Mouse (Mus musculus) megakaryocyte, adult 5-6 weeks (primary cell): ENCODE measurements around the gene Ptgis. TPM values are rescaled to one million over a fixed set of nuclear protein-coding genes. Genes with fewer than 3 reads are reported as not detected.
A peak's percentile ranks its signal among the peaks of the same experiment; 100 is the strongest.
"Not testable (repeated sequence)": the region's sequence is repeated elsewhere in the genome, so short reads cannot be mapped to it uniquely, and the experiment has no call there.

ENCODE experiments used
- ATAC-seq: 2 replicates; pipeline ENCODE4 v1.8.0; 2016; ENCODE audit warnings: mild to moderate bottlenecking, inconsistent platforms; ENCODE audit not compliant: poor library complexity, severe bottlenecking
- total RNA-seq, 2 experiments: library from RNA; stranded (forward) in 1 of 2; stranded (reverse) in 1 of 2; fragments of 153-499, 151-499 nt in 1 of 2; fragments of 221-1000, 200-1000 nt in 1 of 2; gene quantifications; 2 replicates each; pipeline versions ENCODE4 v1.2.3 to v1.2.4; 2015 to 2017

Gene Ptgis
- total RNA-seq, 2 experiments from 2014 or later: not detected

DNA sequence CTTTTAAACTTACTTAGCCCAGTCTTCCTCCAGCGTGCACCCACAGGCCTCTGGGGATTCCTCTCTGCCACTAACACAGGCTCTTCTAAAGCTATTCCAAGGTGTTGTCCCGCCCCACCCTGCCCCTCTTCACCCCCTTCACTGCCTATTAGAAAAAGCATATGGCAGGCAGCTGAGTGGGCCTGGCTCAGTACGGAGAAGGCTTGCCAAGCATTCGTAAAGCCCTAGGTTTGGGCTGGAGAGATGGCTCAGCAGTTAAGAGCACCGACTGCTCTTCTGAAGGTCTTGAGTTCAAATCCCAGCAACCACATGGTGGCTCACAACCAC, 7.4 kb downstream of the Ptgis start:
- no peak for ATAC-seq

DNA sequence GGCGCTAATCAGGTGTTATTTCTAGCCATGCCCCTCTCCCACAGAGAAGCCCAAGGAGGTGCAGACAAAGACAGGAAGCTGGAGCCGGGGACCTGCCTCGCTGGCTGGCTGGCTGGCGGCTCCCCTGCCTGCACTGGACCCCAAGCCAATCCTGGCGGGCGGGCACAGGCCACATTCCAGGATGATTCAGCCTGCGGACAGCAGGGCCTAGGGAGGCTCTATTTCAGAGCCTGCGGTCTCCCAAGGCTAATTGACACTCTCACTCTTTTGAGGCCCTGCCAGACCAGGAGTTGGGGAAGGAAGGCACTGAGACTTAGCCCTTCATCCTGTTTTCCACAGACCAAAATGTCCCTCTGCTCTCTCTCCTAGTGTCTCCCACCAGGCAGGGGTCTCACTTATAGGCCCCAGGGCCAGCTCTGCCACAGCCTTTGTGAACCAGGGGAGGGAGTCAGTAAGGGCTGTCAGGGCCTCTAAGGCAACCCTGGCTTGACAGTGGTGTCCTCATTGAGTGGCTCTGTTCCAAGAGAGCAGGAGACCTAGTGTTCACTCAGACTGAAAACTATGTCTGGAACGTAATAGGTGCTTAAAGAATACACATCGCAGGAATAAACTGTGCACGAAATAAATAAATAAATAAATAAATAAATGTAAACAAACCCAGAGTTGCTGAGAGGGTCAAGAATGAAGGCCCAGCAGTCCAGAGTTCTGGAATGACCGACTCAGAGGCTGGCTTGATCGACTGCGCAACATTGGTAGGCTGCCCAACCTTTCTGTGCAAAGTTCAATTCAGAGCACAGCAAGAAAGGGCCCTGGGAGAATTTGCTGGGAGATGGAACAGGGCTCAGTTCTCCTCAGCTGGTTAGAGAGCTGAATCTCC, 8.0 kb downstream of the Ptgis start:
- no peak for ATAC-seq

DNA sequence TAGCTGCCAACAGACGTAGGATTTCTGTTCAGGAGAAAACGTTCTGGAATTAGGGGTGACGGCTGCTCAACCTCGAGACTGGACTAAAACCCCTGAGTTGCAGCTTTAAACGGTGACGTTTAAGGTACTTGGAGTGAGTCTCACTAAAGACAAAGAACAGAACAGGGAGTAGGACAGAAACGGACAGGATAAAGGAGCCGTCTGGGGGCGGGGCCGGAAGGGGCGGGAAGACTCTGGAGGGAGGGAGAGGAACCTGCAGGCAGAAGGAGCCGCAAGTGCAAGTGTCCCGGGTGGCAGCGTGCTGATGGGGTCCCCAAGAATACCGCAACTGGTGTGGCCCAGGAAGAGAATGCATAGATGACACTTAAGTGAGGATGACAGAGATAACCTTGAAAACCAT, 9.8 kb downstream of the Ptgis start:
- ATAC-seq: no peak

DNA sequence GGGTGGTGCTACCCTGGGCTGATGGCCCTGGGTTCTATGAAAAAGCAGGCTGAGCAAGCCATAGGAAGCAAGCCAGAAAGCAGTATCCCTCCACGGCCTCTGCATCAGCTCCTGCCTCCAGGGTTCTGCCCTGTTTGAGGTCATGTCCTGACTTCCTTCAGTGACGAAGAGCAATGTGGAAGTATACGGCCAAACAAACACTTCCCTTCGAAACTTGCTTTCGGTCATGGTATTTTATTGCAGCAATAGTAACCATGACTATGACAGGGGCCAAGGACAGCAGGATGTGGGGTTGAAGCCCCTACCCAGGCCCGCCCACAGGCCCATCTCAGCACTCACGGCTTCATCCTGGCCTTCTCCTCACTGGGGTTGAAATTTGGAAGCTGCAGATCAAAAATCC, 15.5 kb downstream of the Ptgis start:
- peak; percentile 57 for ATAC-seq

DNA sequence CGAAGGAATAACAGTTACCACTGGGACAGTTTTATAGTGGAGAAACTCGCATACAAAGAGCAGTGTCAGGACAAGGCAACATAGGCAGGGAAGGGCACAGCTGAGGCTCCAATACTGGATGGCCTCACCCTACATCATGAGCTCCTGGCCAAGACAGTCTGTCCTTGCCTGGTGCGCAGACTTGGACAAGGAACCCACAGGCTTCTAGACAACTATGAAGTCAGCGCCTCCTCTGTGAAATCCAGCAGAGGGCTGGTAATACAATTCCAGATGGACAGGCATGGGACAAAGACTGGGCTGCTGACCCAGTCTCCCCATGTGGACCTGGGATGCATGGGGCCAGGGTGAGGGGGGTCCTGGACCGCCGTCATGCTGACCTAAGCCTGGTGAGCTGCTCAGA, 16.2 kb downstream of the Ptgis start:
- no peak for ATAC-seq

DNA sequence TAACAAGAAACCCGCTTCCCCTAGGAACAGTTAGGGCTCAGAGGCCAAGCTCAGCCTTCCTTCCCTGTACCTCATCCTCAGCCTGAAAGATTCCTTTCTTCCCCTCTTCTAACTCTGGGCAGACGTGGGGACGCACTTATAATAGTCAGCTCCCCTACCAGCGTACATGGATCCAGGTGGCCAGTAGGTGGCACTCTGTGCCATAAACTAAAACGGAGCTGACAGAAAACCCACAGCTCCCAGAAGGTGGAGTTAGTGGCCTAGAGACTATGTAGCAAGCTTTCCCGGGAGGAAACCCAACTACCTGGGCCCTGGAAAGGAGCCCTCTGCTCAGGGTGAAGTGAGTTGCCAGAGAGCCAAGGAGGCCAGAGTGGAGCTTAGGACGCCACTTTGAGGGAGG, 18.3 kb downstream of the Ptgis start:
- no peak for ATAC-seq

DNA sequence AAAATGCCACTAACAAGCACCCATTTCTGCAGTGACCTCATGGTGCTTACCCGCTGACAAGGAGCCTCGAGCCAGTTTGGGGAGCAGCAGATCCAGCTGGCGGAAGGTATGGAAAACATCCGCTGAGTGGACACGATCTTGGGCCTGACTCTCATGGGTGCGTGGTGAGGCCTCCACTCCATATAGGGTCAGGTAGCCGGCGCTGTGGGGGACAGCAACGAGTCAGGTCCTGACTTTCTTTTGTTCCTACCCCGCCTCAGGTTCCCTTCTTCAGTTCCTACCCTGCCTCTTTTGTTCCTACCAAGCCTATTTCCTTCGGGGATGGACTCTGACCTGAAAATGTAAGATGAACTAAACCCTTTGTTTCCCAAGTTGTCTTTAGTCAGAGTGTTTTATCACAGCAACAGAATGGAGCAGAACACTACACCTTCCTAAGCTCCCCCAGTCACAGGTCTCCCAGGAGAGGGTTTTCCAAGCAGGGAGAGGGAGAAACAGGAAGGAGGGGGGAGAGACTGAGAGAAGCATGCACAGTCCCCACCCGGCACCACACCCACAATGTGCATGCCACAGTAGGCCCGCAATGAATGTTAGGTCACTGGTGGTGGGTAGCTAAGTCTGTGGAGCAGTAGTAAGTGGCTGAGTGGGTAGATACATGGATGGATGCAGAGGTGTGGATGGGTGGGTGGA, 19.1 kb downstream of the Ptgis start:
- no peak for ATAC-seq

DNA sequence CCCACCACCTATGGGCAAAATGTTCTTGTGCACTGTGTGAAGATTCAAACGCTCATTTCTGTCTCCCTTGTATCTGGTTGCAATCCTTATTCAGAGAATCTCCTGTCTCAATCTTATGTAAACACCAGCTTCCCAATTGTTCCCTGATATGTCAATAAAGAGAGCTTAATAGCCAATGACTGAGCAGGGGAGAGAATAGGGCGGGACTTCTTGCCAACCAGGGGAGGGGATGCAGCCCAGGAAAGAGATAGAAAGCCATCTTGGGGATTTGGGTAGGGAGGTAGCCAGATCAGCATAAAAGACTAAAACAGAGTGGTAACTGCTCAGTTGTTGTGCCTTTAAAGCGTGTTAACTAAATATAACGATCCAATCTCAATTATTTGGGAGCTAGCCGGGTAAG, 19.7 kb downstream of the Ptgis start:
- ATAC-seq: no peak

DNA sequence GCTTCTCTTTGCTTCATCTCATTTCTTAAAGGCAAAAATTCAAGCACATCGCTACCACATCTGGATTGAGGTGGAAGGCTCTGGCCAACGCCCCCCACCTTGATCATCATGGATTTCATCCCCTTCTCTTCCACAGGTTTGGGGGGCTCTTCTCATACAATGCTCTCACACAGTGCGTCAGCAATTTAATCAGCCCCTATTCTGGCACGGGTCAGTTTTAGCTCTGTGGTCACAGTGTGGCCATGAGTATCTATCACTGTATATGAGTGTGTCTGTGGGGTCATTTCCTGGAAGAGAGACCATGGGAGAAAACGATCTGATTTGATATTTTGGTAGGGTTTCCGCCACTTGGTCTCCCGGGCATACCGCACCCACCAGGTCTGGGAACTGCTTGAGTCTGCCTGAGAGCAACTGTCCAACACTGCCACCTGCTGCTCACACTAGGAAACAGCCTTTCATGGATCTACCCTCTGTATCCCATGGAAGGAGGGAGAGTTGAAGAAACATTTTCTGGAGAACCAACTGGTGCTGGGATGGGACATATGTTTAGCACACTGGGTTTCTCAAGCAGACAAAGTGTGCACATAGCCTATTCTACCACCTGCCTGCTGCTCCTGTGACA, 21.1 kb downstream of the Ptgis start:
- ATAC-seq: peak; percentile 73

DNA sequence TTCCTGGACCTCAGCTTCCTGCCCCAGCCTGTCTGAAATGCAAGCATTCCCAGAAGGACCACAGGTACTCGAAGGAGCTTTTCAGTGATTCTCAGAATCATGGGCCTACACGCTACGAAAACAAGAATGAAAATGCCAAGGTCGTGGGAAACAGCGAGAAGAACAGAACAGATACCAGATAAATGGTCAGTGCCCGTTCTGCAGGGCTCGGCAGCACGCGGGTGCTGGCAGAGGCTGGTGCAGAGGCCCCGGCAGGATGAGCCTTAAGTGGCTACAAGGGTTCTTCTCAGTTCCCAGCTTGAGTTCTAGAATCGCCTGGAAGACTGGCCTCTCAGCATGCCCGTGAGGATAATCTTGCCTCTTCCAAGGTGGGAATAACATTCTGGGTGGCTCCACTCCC, 26.7 kb downstream of the Ptgis start:
- no peak for ATAC-seq

DNA sequence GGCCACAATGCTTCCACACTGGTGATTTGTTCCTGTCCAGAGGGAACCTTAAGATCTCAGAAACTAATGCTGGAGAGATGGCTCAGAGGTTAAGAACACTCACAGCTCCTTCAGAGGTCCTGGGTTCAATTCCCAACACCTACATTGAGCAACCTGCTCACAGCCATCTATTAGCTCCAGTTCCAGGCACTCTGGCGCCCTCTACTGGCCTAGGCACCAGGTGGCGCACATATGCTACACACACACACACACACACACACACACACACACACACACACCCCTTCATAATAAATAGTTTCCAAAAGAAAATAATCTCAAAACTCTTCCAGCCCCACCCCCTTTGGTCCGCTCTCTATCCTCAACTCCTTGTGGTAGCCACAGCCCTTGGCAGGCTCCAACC, 27.3 kb downstream of the Ptgis start:
- ATAC-seq: no peak

DNA sequence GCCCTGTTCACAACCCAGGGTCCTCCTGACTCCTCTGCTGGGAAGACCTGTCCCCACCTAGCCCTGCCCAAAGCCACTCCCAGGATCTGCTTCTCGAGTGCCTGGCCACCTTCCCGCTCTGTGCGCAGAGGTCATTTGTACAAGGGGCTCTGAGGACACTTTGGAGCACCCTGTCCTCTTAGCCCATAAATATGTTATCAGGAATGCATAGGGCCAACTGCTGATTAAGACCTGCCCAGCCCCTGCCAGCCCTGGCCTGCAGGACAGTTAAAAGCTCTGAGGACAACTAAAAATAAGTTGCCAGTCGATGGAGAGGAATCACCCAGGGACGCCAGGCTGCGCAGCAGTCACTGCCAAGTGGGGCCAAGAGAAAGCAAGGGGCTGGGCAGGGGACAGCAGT, 27.9 kb downstream of the Ptgis start:
- no peak for ATAC-seq

DNA sequence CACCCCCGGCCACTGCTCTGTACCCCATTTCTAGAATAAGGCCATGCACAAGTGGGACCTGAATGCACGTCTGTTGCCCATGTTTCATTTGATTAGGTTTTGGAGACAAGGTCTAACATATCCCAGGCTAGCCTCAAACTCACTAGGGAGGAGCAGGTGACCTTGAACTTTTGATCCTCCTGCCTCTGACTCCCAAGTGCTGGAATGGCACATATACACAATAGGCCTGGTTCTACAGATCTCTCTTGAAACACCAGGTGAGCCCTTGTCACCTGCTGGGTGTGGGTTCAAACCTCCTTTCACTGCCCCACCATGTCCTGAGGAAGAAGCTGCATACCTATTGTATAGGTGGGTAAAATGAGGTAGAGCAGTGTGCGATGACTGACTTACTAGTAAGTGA, 28.3 kb downstream of the Ptgis start:
- ATAC-seq: no peak

DNA sequence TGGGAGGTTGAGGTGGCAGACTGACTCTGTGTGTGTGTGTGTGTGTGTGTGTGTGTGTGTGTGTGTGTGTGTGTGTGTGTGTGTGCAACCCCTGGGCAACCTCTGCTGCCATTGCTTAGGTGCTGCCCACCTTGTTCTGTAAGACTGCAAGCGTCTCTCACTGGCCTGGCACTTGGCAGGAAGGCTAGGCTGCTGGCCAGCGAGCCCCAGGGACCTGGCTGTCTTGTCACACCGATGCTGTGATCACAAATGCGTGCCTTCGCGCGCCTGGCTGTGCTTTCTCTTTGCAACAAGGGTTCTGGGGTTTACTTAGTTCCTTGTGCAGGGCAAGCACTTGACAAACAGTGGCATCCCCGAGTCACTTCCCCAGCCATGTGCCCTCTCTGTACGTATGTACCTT, 30.5 kb downstream of the Ptgis start:
- ATAC-seq: no peak

DNA sequence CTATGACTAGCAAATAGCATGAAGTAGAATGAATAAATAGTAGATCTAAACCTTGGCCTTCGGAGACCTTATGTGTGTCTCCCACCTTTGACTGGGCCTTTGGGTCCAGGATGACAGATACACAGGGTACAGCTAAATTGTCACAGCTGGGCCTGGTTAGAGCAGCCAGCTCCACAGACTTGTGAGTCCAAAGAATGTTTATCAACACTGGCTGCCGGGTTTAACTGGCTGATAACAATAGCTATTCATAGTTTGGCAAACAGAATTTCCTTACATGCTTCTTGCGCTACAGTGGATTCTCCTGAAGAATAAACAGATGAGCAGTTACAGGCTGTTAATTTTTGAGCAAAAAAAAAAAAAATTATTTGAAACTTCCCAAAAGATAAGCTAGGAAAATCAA, 31.4 kb downstream of the Ptgis start:
- no peak for ATAC-seq

DNA sequence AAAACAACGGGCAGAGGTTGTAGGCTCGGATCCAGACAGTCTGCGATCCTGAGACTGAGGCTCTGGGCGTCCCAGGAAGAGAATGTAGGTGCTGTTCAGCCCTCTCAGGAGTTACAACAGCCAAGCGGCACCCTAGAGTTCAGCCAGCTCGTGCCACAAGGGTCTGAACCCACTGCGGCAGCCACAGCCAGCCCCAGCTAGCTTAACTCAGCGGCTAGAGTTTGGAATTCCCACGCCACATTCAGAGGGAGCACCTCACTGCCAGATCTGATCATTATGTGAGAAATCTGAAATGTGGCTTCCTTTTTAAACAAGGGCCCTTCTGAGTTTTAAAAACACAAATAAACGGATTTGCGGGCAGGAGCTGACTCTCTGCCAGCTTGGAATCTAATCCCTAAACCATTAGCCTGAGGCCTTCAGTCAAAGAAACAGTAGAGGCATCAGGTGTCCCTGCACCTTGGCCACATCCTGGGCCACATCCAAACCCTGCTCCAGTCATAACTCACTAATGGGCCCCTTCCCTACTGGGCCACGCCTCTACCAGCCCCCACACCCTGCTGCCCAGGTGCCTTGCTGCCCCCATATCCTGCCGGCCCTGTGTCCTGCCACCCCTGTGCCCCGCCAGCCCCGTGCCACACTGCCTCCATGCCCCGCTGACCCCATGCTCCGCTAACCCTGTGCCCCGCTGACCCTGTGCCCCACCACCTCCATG, 34.3 kb downstream of the Ptgis start:
- ATAC-seq: no peak

DNA sequence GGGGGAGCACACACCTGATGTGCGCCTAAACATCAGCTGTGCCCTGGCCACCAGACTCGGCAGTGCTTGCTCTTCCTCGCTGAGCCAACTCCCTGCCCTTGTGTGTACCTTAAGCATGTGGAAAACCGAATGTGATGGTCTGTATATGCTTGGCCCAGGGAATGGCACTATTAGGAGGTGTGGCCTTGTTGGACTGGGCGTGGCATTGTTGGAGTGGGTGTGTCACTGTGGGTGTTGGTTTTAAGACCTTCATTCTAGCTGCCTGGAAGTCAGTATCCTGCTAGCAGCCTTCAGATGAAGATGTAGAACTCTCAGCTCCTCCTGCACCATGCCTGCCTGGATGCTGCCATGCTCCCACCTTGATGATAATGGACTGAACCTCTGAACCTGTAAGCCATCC, 35.7 kb downstream of the Ptgis start:
- not testable (repeated sequence) for ATAC-seq

DNA sequence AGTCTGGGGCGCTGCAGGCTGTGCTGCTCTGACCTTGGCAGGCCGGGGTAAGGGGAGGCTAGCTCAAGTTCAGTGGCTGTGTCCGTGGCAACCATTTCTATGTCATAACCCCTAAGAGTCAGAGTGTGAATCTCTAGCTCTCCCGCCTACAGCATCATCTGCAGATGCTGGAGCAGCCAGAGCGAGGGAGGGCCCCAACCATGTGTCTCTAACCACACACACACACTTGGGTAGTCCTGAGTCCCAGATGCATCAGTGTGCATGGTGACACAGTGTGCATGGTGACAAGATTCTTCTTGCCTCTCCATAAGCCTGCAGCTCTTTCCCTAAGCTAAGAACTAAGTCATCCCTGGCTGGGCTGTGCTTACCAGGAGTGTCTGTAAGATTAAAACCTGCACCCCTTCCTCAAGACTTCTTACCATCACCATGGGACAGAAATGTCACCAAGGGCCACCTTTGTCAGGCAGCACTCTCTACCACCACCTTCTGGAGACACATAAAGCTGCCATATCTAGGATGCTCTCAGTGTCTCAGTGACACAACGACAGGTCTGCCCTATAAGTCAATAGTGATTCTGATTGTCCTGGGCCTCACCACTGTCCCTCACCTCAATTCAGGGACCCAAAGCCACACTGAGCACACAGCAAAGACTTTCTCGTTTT, 36.8 kb downstream of the Ptgis start:
- ATAC-seq: no peak

DNA sequence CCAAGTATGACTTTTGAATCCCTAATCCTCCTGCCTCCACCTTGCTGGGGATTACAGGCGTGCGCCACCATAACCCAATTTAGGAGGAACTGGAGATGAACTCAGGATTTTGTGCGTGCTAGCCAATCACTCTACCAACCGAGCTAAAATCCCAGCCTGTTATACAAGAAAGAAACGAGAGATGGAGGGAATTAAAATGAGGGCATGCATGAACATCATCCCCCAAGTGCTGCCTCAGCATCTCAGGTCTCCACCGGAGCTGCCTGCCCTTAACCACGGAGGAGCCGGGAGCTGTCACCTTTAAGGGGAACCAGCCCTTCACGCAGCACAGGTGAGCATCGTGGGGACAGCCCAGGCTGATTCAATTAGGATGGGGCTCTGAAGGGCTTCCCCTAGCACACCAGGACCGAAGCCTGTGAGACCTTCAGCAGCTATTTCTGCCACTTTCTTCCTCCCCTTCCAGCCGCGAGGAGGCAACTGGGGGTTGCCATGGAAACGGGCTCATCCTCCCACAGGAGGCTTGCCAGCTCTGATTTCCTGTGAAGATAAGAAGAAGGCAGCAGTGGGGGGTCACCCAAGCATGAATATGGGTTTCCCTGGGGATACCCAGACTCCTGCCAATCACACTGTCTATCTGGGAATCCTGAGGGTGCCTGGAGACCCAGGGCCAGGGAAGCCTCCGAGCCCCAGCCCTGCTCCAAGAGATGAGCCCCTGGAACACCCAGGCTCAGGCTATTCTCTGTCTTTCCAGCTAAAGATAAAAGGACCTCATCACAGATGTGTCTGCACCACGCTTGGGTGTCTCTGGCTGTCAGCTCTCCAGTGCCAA, 38.7 kb downstream of the Ptgis start:
- ATAC-seq: no peak
